9 mouse cellular contexts compared by ENCODE assay signal in genomic region chr8:61488631-61489030, GRCm38 (mm10). TPM values are rescaled to one million over a fixed set of nuclear protein-coding genes. Genes with fewer than 3 reads are reported as not detected.
DNase-seq lines count a peak whose midpoint lies in the region; ATAC-seq and TF ChIP-seq lines count a peak whose summit lies in the region.
"Had no signal": no experiment of that assay in that cellular context is flagged by ENCODE, and none has a peak within 500 bp of the region (broad histone marks: within the 10 kb centered on the region; RNA-seq: fewer than 3 reads in every experiment).

No protein-coding gene starts in this region.

- TF ChIP-seq EP300 in liver, embryonic 14.5 days (IDR thresholded peaks at IDR 0.05; ENCODE audit: low read depth): no peak

- TF ChIP-seq POLR2A in thymus, adult 2 months (IDR thresholded peaks at IDR 0.05; ENCODE audit: control insufficient read depth, extremely low read depth, insufficient read depth, low read length, poor library complexity): no peak

- TF ChIP-seq CTCF in thymus, adult 2 months (IDR thresholded peaks at IDR 0.05; ENCODE audit: borderline replicate concordance, control insufficient read depth, extremely low read depth, insufficient read depth, low read length, poor library complexity): no peak
- TF ChIP-seq CTCF in liver, embryonic 14.5 days (IDR thresholded peaks at IDR 0.05; ENCODE audit: low read depth): no peak

- peaks cover 11% of the 10 kb centered on the region for H3K36me3 ChIP-seq in erythroblast, embryonic 14.5 days (ENCODE audit: control insufficient read depth)
- H3K36me3 ChIP-seq in thymus, adult 2 months (ENCODE audit: control insufficient read depth, insufficient read depth, low read length): no peaks in the 10 kb centered on the region
- no peaks in the 10 kb centered on the region for H3K36me3 ChIP-seq in liver, embryonic 14.5 days (replicated peaks; ENCODE audit: control insufficient read depth, insufficient read depth, low read depth)

- no peak overlapping the region for H3K9ac ChIP-seq in liver, embryonic 14.5 days (replicated peaks)

- no peak overlapping the region for H3K27ac ChIP-seq in thymus, adult 2 months (ENCODE audit: control insufficient read depth, insufficient read depth, low read length)
- no peak overlapping the region for H3K27ac ChIP-seq in liver, embryonic 14.5 days

- H3K4me1 ChIP-seq in erythroblast, embryonic 14.5 days (ENCODE audit: control insufficient read depth): peaks cover 20% of the 10 kb centered on the region
- H3K4me1 ChIP-seq in thymus, adult 2 months (replicated peaks; ENCODE audit: control insufficient read depth, insufficient read depth, low read length): peaks cover 3% of the 10 kb centered on the region; the same call in 1 of the 2 replicates
- peaks cover 0 to 5% of the 10 kb centered on the region in 2 experiments; a peak in 2 of 4 replicates for H3K4me1 ChIP-seq in liver, embryonic 14.5 days (replicated peaks; ENCODE audit: control insufficient read depth in 2 of 2, insufficient read depth in 2 of 2, low read length in 1 of 2)

- peak overlapping the region; percentile 89 for H3K4me3 ChIP-seq in erythroblast, embryonic 14.5 days (replicated peaks)
- H3K4me3 ChIP-seq in thymus, adult 2 months (ENCODE audit: control insufficient read depth, insufficient read depth, low read length): no peak overlapping the region
- peak overlapping the region; percentile 8 to 70; a peak in 2 of 4 replicates for H3K4me3 ChIP-seq in liver, embryonic 14.5 days (ENCODE audit: insufficient read depth in 1 of 2, low read depth in 2 of 2, low read length in 2 of 2)

- peak; percentile 8 for DNase-seq in thymus, postnatal 14 days
- no peak for DNase-seq in thymus, adult 2 months
- DNase-seq in liver, embryonic 14.5 days (ENCODE audit: low read depth in 3 of 3, low spot score in 3 of 3): no peak
- DNase-seq in c-Kit-positive CD71-positive TER-119-positive erythroid progenitor cells, embryonic 14.5 days (ENCODE audit: low spot score): no peak
- DNase-seq in layer of hippocampus, adult 9-10 months (ENCODE audit: low spot score): no peak
- no peak for DNase-seq in spleen, postnatal 14 days (ENCODE audit: low spot score in 2 of 2)
- DNase-seq: adrenal gland, postnatal 14 days had no signal

- no peaks in the 10 kb centered on the region for H3K9me3 ChIP-seq in erythroblast, embryonic 14.5 days (ENCODE audit: control insufficient read depth, low read length)
- no peaks in the 10 kb centered on the region for H3K9me3 ChIP-seq in liver, embryonic 14.5 days (ENCODE audit: control insufficient read depth, low read length)

- no peak for ATAC-seq in erythroblast, adult 5-6 weeks (replicated peaks; ENCODE audit: low FRiP score, poor library complexity, severe bottlenecking)
- no peak for ATAC-seq in liver, embryonic 14.5 days (ENCODE audit: insufficient read depth)

- peak overlapping the region; percentile 69 for H3K4me2 ChIP-seq in liver, embryonic 14.5 days (ENCODE audit: low read depth)

- no peaks in the 10 kb centered on the region for H3K27me3 ChIP-seq in erythroblast, embryonic 14.5 days (ENCODE audit: control insufficient read depth)
- no peaks in the 10 kb centered on the region for H3K27me3 ChIP-seq in thymus, adult 2 months (ENCODE audit: control insufficient read depth, insufficient read depth, low read length)
- H3K27me3 ChIP-seq in liver, embryonic 14.5 days (ENCODE audit: control insufficient read depth, insufficient read depth, low read length): no peaks in the 10 kb centered on the region

- 97% methylated on average over 8 of the region's 8 CpGs for WGBS in thymus, adult 2 months
- WGBS in liver, embryonic 14.5 days (ENCODE audit: insufficient replicate concordance): 81% methylated on average over 8 of the region's 8 CpGs

RNA-seq across cellular contexts. Expression of gene Cbr4, which starts 1.1 kb away (rescaled TPM):
- 0.08 TPM in 1 of 2 replicates, not detected in the other for polyA plus RNA-seq in erythroblast, embryonic 14.5 days (2012)
- 4.8 and 9.0 TPM in 2 replicates for total RNA-seq in erythroblast, adult 5-6 weeks (2015; ENCODE audit: low replicate concordance)
- total RNA-seq in erythroblast, adult 5-6 weeks (2017; ENCODE audit: low replicate concordance): 5.3 and 12.3 TPM in 2 replicates
- 5.2 and 5.6 TPM in 2 replicates for polyA plus RNA-seq in thymus, adult 2 months (2012; rRNA removed)
- polyA plus RNA-seq in liver, embryonic 14.5 days (2012; rRNA removed): 3.1 and 7.8 TPM in 2 replicates
- 25.5 and 28.1 TPM in 2 replicates for polyA plus RNA-seq in liver, embryonic 14.5 days (2014; fragmentation: Nextera tagmentation; extraction: Ambion mirVana)
